Mouse (Mus musculus) bone marrow, adult 2 months (tissue): ENCODE data around the gene Arhgef33.

Experiments used
- CTCF ChIP-seq: fragments of 200-500 bp; IDR thresholded peaks from 2 replicates; pipeline ENCODE4 v1.5.1; 2011; ENCODE audit warnings: low read length, control low read depth; ENCODE audit not compliant: control insufficient read depth, insufficient read depth
- POLR2A ChIP-seq: fragments of 200-500 bp; IDR thresholded peaks from 2 replicates; pipeline ENCODE4 v1.6.1; 2011; ENCODE audit warnings: low read depth, mild to moderate bottlenecking, control low read depth, low read length, borderline replicate concordance; ENCODE audit not compliant: control insufficient read depth

DNA sequence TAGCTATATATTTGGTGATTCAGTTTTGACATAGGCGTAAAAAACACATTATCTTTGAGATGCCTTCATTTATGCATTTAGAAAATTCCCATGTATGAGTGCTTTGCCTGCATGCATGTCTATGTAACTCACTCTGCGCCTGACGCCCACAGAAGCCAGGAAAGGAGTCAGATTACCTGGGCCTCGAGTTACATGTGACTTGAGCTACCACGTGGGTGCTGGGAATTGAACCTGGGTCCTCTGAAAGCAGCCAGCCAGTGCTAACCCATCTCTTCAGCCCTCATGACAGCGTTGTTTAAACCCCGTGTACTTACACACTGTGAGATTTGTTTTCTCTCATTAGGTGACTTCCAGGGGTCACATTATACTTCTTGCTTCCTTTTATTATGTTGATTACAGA, 17.3 kb downstream of the Arhgef33 start:
- TF ChIP-seq CTCF (no peak), POLR2A (no peak)
